Mouse (Mus musculus) midbrain, embryonic 13.5 days (tissue): ENCODE measurements around the gene Sbno2. TPM values are rescaled to one million over a fixed set of nuclear protein-coding genes. Genes with fewer than 3 reads are reported as not detected.

ENCODE experiments used
- ATAC-seq: fragments of 200-750 bp; cut with Nextera tagmentation; 2 replicates; pipeline ENCODE4 v1.8.0; 2017; ENCODE audit warnings: mild to moderate bottlenecking, moderate TSS enrichment, moderate library complexity
- H3K27ac ChIP-seq: fragments of 300-500 bp; sonication (generic); 2 replicates; pipeline ENCODE4 v1.5.1; 2015; ENCODE audit warnings: inconsistent platforms, mild to moderate bottlenecking, moderate library complexity
- H3K27me3 ChIP-seq: fragments of 300-500 bp; sonication (generic); 2 replicates; pipeline ENCODE4 v1.6.1; 2015; ENCODE audit warnings: mild to moderate bottlenecking, inconsistent platforms
- H3K36me3 ChIP-seq: fragments of 300-500 bp; sonication (generic); 2 replicates; pipeline ENCODE4 v1.6.1; 2015; ENCODE audit warnings: mild to moderate bottlenecking, inconsistent platforms
- H3K4me1 ChIP-seq: fragments of 300-500 bp; sonication (generic); replicated peaks from 2 replicates; pipeline ENCODE4 v1.6.1; 2015; ENCODE audit warnings: inconsistent platforms
- H3K4me2 ChIP-seq: fragments of 300-500 bp; sonication (generic); replicated peaks from 2 replicates; pipeline ENCODE4 v1.6.1; 2015; ENCODE audit warnings: moderate library complexity, mild to moderate bottlenecking, inconsistent platforms
- H3K4me3 ChIP-seq: fragments of 300-500 bp; sonication (generic); replicated peaks from 2 replicates; pipeline ENCODE4 v1.5.1; 2015; ENCODE audit warnings: mild to moderate bottlenecking, inconsistent platforms
- H3K9ac ChIP-seq: fragments of 300-500 bp; sonication (generic); replicated peaks from 2 replicates; pipeline ENCODE4 v1.6.1; 2015; ENCODE audit warnings: mild to moderate bottlenecking, inconsistent platforms
- H3K9me3 ChIP-seq: fragments of 300-500 bp; sonication (generic); 2 replicates; pipeline ENCODE4 v1.6.1; 2016; ENCODE audit warnings: mild to moderate bottlenecking, inconsistent platforms
- WGBS: fragments of 180-500 bp; shearing (Covaris S2); methylation state at CpG from one replicate; pipeline ENCODE4 v1.1.7; 2015; 5-methylcytosine and 5-hydroxymethylcytosine counted together
- polyA plus RNA-seq: library from polyadenylated mRNA; unstranded; fragments of >200 nt; fragmentation: Nextera tagmentation; extraction: Ambion mirVana; gene quantifications from 2 replicates; pipeline ENCODE4 v1.2.1, GENCODE M21; 2015

Sbno2 gene
- polyA plus RNA-seq, 1 experiment from 2014 or later = 15.3 TPM

GRCm38 (mm10) chr10:80080396-80081070 is 24.8 kb downstream of the Sbno2 start:
- WGBS = 86% methylated on average over 16 of the region's 16 CpGs
- Histone ChIP-seq H3K9me3 (no peaks in the 10 kb centered on the region), H3K4me1 (peaks cover 4% of the 10 kb centered on the region; the same call in 1 of the 2 replicates), H3K36me3 (peaks cover 73% of the 10 kb centered on the region), H3K27ac (no peak overlapping the region), H3K4me2 (no peak overlapping the region), H3K4me3 (no peak overlapping the region), H3K27me3 (no peaks in the 10 kb centered on the region), H3K9ac (no peak overlapping the region)
- no peak for ATAC-seq

GRCm38 (mm10) chr10:80078366-80078765 is 27.0 kb downstream of the Sbno2 start:
- no peak overlapping the region for H3K27ac ChIP-seq
- H3K4me2 ChIP-seq = no peak overlapping the region
- 91% methylated on average over 1 of the region's 1 CpGs for WGBS
- H3K9me3 ChIP-seq = no peaks in the 10 kb centered on the region
- no peak overlapping the region for H3K9ac ChIP-seq
- no peak overlapping the region for H3K4me3 ChIP-seq
- H3K36me3 ChIP-seq = peaks cover 54% of the 10 kb centered on the region
- no peak for ATAC-seq
- no peaks in the 10 kb centered on the region for H3K27me3 ChIP-seq
- H3K4me1 ChIP-seq = peaks cover 10% of the 10 kb centered on the region; the same call in 1 of the 2 replicates

GRCm38 (mm10) chr10:80077312-80077711 is 28.1 kb downstream of the Sbno2 start:
- no peak overlapping the region for H3K4me2 ChIP-seq
- no peak for ATAC-seq
- H3K4me1 ChIP-seq = peaks cover 10% of the 10 kb centered on the region; the same call in 1 of the 2 replicates
- H3K27ac ChIP-seq = no peak overlapping the region
- H3K27me3 ChIP-seq = no peaks in the 10 kb centered on the region
- H3K36me3 ChIP-seq = peaks cover 43% of the 10 kb centered on the region
- H3K9ac ChIP-seq = no peak overlapping the region
- H3K4me3 ChIP-seq = no peak overlapping the region
- no peaks in the 10 kb centered on the region for H3K9me3 ChIP-seq
- WGBS = 92% methylated on average over 5 of the region's 5 CpGs

- Histone ChIP-seq H3K27me3 (no peaks in the 10 kb centered on the region), H3K36me3 (peaks cover 42% of the 10 kb centered on the region), H3K4me3 (no peak overlapping the region), H3K4me1 (peaks cover 11% of the 10 kb centered on the region; the same call in 1 of the 2 replicates), H3K9ac (no peak overlapping the region; the same call in 1 of the 2 replicates), H3K27ac (no peak overlapping the region), H3K4me2 (no peak overlapping the region), H3K9me3 (no peaks in the 10 kb centered on the region)
- no peak for ATAC-seq
- 95% methylated on average over 4 of the region's 4 CpGs for WGBS
Measured at GRCm38 (mm10) chr10:80076386-80076785, 29.0 kb downstream of the Sbno2 start.

- Histone ChIP-seq H3K27me3 (no peaks in the 10 kb centered on the region), H3K9me3 (no peaks in the 10 kb centered on the region), H3K4me2 (no peak overlapping the region), H3K36me3 (peaks cover 38% of the 10 kb centered on the region), H3K4me1 (peaks cover 13% of the 10 kb centered on the region; the same call in 1 of the 2 replicates), H3K9ac (0 out of 2 replicates have a peak overlapping the region, but pooled peaks have one; percentile 19), H3K4me3 (no peak overlapping the region), H3K27ac (no peak overlapping the region)
- no peak for ATAC-seq
- 41% methylated on average over 1 of the region's 1 CpGs for WGBS
Measured at GRCm38 (mm10) chr10:80075924-80076323, 29.4 kb downstream of the Sbno2 start.

GRCm38 (mm10) chr10:80074813-80075601 is 30.4 kb downstream of the Sbno2 start:
- ATAC-seq = no peak
- Histone ChIP-seq H3K9ac (no peak overlapping the region), H3K27me3 (no peaks in the 10 kb centered on the region), H3K4me3 (no peak overlapping the region), H3K9me3 (no peaks in the 10 kb centered on the region), H3K36me3 (peaks cover 29% of the 10 kb centered on the region), H3K27ac (no peak overlapping the region), H3K4me1 (peaks cover 13% of the 10 kb centered on the region; the same call in 1 of the 2 replicates), H3K4me2 (0 out of 2 replicates have a peak overlapping the region, but pooled peaks have one; percentile 1)
- WGBS = 20% methylated on average over 28 of the region's 28 CpGs

- Histone ChIP-seq H3K27ac (no peak overlapping the region), H3K9ac (no peak overlapping the region), H3K36me3 (peaks cover 9% of the 10 kb centered on the region; the same call in 1 of the 2 replicates), H3K4me2 (no peak overlapping the region), H3K27me3 (no peaks in the 10 kb centered on the region), H3K4me3 (no peak overlapping the region), H3K4me1 (peaks cover 13% of the 10 kb centered on the region; the same call in 1 of the 2 replicates), H3K9me3 (no peaks in the 10 kb centered on the region)
- 83% methylated on average over 20 of the region's 20 CpGs for WGBS
- ATAC-seq = no peak
Measured at GRCm38 (mm10) chr10:80072623-80073489, 32.5 kb downstream of the Sbno2 start.

GRCm38 (mm10) chr10:80071516-80071900 is 33.9 kb downstream of the Sbno2 start:
- Histone ChIP-seq H3K9ac (no peak overlapping the region), H3K27me3 (no peaks in the 10 kb centered on the region), H3K4me2 (no peak overlapping the region), H3K4me3 (no peak overlapping the region), H3K27ac (0 out of 2 replicates have a peak overlapping the region, but pooled peaks have one; percentile 15), H3K9me3 (no peaks in the 10 kb centered on the region), H3K4me1 (peaks cover 13% of the 10 kb centered on the region; the same call in 1 of the 2 replicates), H3K36me3 (peaks cover 16% of the 10 kb centered on the region)
- WGBS = 89% methylated on average over 3 of the region's 3 CpGs
- ATAC-seq = no peak

- ATAC-seq = no peak
- Histone ChIP-seq H3K27me3 (no peaks in the 10 kb centered on the region), H3K27ac (0 out of 2 replicates have a peak overlapping the region, but pooled peaks have one; percentile 15), H3K36me3 (peaks cover 19% of the 10 kb centered on the region), H3K4me1 (peaks cover 13% of the 10 kb centered on the region; the same call in 1 of the 2 replicates), H3K4me3 (no peak overlapping the region), H3K9ac (no peak overlapping the region), H3K4me2 (no peak overlapping the region), H3K9me3 (no peaks in the 10 kb centered on the region)
- 75% methylated on average over 9 of the region's 9 CpGs for WGBS
Measured at GRCm38 (mm10) chr10:80070837-80071515, 34.4 kb downstream of the Sbno2 start.

GRCm38 (mm10) chr10:80069948-80070450 is 35.4 kb downstream of the Sbno2 start:
- Histone ChIP-seq H3K9ac (no peak overlapping the region), H3K4me1 (0 out of 2 replicates have a peak, but pooled peaks cover 4% of the 10 kb centered on the region), H3K27me3 (no peaks in the 10 kb centered on the region), H3K36me3 (peaks cover 22% of the 10 kb centered on the region), H3K4me3 (no peak overlapping the region), H3K9me3 (no peaks in the 10 kb centered on the region), H3K27ac (no peak overlapping the region), H3K4me2 (no peak overlapping the region)
- WGBS = 93% methylated on average over 4 of the region's 4 CpGs
- ATAC-seq = no peak

- H3K27me3 ChIP-seq = no peaks in the 10 kb centered on the region
- no peak overlapping the region for H3K9ac ChIP-seq
- H3K4me3 ChIP-seq = no peak overlapping the region
- H3K27ac ChIP-seq = no peak overlapping the region
- H3K36me3 ChIP-seq = peaks cover 27% of the 10 kb centered on the region
- no peak overlapping the region for H3K4me2 ChIP-seq
- no peaks in the 10 kb centered on the region for H3K9me3 ChIP-seq
- 0 out of 2 replicates have a peak, but pooled peaks cover 3% of the 10 kb centered on the region for H3K4me1 ChIP-seq
- 89% methylated on average over 6 of the region's 7 CpGs for WGBS
- ATAC-seq = no peak
Measured at GRCm38 (mm10) chr10:80069251-80069650, 36.1 kb downstream of the Sbno2 start.
